Mouse (Mus musculus) hindbrain, embryonic 12.5 days (tissue): Measurements from ENCODE around the gene Fam57a. TPM values are rescaled to one million over a fixed set of nuclear protein-coding genes. Genes with fewer than 3 reads are reported as not detected.

ENCODE experiments used
- ATAC-seq: fragments of 200-750 bp; cut with Nextera tagmentation; 2 replicates; pipeline ENCODE4 v1.8.0; 2017; ENCODE audit warnings: moderate TSS enrichment; ENCODE audit not compliant: low FRiP score
- H3K27ac ChIP-seq: fragments of 300-500 bp; sonication (generic); 2 replicates; pipeline ENCODE4 v1.5.1; 2016; ENCODE audit warnings: mild to moderate bottlenecking
- H3K27me3 ChIP-seq: fragments of 300-500 bp; sonication (generic); 2 replicates; pipeline ENCODE4 v1.6.1; 2016; ENCODE audit warnings: mild to moderate bottlenecking
- H3K36me3 ChIP-seq: fragments of 300-500 bp; sonication (generic); 2 replicates; pipeline ENCODE4 v1.6.1; 2016; ENCODE audit warnings: mild to moderate bottlenecking
- H3K4me1 ChIP-seq: fragments of 300-500 bp; sonication (generic); 2 replicates; pipeline ENCODE4 v1.6.1; 2016
- H3K4me2 ChIP-seq: fragments of 300-500 bp; sonication (generic); replicated peaks from 2 replicates; pipeline ENCODE4 v1.6.1; 2016; ENCODE audit warnings: mild to moderate bottlenecking
- H3K4me3 ChIP-seq: fragments of 300-500 bp; sonication (generic); 2 replicates; pipeline ENCODE4 v1.5.1; 2016; ENCODE audit warnings: mild to moderate bottlenecking
- H3K9ac ChIP-seq: fragments of 300-500 bp; sonication (generic); 2 replicates; pipeline ENCODE4 v1.6.1; 2016; ENCODE audit warnings: mild to moderate bottlenecking, moderate library complexity
- H3K9me3 ChIP-seq: fragments of 300-500 bp; sonication (generic); replicated peaks from 2 replicates; pipeline ENCODE4 v1.6.1; 2016; ENCODE audit warnings: mild to moderate bottlenecking
- WGBS: fragments of 180-500 bp; shearing (Covaris S2); methylation state at CpG from one replicate; pipeline ENCODE4 v1.1.7; 2016; 5-methylcytosine and 5-hydroxymethylcytosine counted together
- polyA plus RNA-seq: library from polyadenylated mRNA; unstranded; fragments of >200 nt; fragmentation: Nextera tagmentation; extraction: Ambion mirVana; gene quantifications from 2 replicates; pipeline ENCODE4 v1.2.1, GENCODE M21; 2016

Fam57a gene
- polyA plus RNA-seq, result 27.6 and 31.2 TPM in 2 replicates

DNA sequence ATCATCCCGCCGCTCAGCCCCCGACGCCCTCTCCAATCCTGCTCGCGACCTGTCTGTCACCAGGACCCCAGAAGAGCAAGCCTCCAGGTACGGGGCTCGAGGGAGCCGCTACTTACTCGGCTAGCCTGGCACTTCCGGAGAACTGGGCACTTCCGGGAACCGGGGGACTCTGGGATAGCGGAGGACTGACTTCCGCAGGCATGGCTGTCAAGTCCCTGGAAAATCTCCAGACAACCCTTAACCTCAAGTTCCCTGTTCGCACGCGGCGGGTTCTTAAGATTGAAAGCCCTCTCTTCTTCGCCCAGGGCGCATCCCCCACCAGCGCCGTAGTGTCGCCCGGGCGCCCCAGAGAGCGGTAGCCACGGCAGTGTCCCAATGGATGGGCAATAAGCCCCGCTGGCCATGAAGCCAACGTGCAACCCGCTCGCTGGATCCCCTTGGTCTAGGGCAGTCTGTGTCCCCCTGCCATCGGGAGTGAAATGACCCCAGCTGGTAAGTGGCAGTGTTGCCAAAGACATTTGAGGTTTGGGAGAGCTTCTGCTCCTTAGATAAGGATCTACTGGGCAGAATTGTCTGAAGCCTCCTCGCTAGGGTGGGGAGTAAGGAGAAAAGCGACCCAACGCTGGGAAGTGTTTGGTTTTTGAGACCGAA is at the start of gene Fam57a, which contains the start of gene Vps53:
TSS of gene Fam57a (plus strand) at position 177 of the 651 bp plus-strand sequence.
TSS of gene Vps53 (minus strand) at position 153 of the 651 bp plus-strand sequence.
- H3K9ac ChIP-seq, result peak within 1 kb of the TSS; percentile 77
- H3K4me2 ChIP-seq, result peak within 1 kb of the TSS; percentile 95
- H3K27ac ChIP-seq, result peak within 1 kb of the TSS; percentile 79
- peaks cover 13% of the 10 kb centered on the region for H3K4me1 ChIP-seq
- peak within 1 kb of the TSS; percentile 87 for H3K4me3 ChIP-seq
- WGBS, result under 1% methylated on average over 37 of the region's 37 CpGs
- no peaks in the 10 kb centered on the region for H3K27me3 ChIP-seq
- peak; percentile 93 for ATAC-seq
- H3K9me3 ChIP-seq, result no peaks in the 10 kb centered on the region
- 0 out of 2 replicates have a peak, but pooled peaks cover 3% of the 10 kb centered on the region for H3K36me3 ChIP-seq

DNA sequence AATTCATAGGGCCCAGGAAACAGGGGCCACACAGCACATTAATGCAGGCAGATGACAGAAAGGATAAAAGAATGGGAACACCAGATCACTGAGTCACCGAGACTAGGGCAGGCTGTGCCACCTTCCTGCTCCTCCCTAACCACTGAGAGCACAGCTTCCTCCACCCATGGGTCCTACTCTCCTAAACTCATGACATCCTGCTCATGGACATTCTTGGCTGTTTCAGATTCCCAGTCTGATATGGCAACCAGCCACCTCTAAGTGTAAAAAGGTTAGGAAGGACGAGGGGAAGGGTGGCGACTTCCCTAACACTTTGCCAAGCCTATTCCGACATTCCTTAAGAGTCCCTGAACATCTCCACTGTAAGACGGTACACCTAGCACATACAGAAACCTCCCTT is 48.6 kb upstream of the Fam57a start:
- Histone ChIP-seq H3K9ac (no peak overlapping the region), H3K36me3 (peaks cover 48% of the 10 kb centered on the region), H3K27me3 (no peaks in the 10 kb centered on the region), H3K9me3 (no peaks in the 10 kb centered on the region), H3K4me2 (no peak overlapping the region), H3K4me3 (no peak overlapping the region), H3K27ac (no peak overlapping the region), H3K4me1 (no peaks in the 10 kb centered on the region)
- no peak for ATAC-seq
- 84% methylated on average over 5 of the region's 5 CpGs for WGBS

DNA sequence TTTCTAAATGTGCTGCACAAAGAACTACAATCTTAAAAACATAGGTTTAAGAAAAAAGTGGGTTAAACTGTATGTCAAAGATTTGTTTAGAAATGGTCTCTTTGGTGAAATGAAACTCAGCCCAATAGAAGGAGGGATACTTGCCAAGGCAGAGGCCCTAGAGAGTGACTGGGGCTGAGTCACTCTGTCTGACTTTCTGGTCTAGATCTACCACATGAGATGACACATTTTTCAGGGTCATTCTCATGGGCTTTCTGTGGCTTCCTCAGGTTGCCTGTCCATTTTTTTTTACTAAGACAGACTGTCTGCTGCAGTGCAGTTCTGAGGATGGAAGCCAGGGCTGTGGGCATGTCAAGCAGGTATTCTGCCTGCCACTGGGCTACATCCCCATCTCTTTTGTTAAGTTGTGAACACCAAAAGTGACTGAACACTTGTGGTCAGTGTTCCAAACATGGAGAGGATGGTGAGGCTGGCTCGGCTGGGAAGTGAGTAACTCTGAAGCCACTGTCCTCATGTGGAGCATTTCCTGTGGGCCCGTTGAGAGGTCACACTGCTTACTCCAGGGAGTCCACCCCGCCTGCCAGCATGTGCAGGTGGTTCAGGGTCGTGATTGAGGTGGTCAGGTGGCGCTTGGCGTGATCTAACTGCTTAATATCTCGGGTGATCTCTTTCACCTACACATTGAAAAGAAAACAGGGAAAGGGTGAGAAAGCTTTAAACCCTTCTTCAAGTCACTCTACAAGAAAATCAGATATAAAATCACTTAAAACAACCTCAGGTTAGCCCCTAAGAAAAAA is 43.6 kb upstream of the Fam57a start:
- H3K4me1 ChIP-seq, result no peaks in the 10 kb centered on the region
- no peaks in the 10 kb centered on the region for H3K27me3 ChIP-seq
- no peak overlapping the region for H3K9ac ChIP-seq
- H3K9me3 ChIP-seq, result no peaks in the 10 kb centered on the region
- no peak overlapping the region for H3K27ac ChIP-seq
- no peak for ATAC-seq
- H3K4me2 ChIP-seq, result no peak overlapping the region
- WGBS, result 85% methylated on average over 7 of the region's 7 CpGs
- H3K4me3 ChIP-seq, result no peak overlapping the region
- H3K36me3 ChIP-seq, result peaks cover 55% of the 10 kb centered on the region

DNA sequence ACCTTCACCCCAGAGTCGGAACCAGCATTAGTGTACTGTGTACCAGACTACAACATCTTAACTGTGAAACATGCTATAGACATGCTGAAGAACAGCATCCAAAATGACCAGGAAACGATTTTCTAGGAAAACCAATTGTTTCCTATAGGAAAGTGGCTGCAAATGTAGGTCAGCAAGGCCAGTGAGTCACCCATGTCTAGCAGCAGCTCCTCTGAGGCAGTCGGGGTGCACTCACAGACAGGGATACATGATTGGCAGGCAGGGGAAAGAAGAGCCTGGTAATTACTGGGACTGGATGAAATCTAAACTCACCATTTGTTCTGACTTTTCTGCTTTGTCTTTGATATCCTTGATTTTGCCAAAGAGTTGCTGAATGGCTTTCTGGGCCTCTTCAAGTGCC is 41.5 kb upstream of the Fam57a start:
- WGBS, result 86% methylated on average over 3 of the region's 3 CpGs
- Histone ChIP-seq H3K27me3 (no peaks in the 10 kb centered on the region), H3K27ac (no peak overlapping the region), H3K9me3 (no peaks in the 10 kb centered on the region), H3K36me3 (peaks cover 46% of the 10 kb centered on the region), H3K9ac (no peak overlapping the region), H3K4me3 (no peak overlapping the region), H3K4me1 (no peaks in the 10 kb centered on the region), H3K4me2 (no peak overlapping the region)
- no peak for ATAC-seq

DNA sequence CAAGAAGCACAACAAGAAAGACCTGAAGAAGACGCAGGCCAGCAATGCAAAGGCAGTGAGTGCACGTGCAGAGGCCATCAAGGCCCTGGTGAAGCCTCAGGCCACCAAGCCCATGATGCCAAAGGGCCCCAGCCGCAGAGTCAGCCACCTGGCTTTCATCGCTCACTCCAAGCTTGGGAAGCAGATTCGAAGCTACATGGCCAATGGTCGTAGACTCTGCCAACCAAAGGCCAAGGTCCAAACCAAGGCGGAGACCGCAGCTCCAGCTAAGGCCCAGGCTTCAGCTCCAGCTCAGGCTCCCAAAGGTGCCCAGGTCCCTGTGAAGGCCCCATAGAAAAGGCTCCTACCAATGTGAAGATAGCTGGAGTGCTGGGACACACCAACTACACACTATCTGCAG is 35.1 kb upstream of the Fam57a start:
- peaks cover 10% of the 10 kb centered on the region for H3K4me1 ChIP-seq
- H3K27me3 ChIP-seq, result no peaks in the 10 kb centered on the region
- H3K4me2 ChIP-seq, result no peak overlapping the region
- ATAC-seq, result no peak
- H3K36me3 ChIP-seq, result no peaks in the 10 kb centered on the region
- no peak overlapping the region for H3K9ac ChIP-seq
- H3K27ac ChIP-seq, result no peak overlapping the region
- H3K4me3 ChIP-seq, result no peak overlapping the region
- 94% methylated on average over 8 of the region's 8 CpGs for WGBS
- no peaks in the 10 kb centered on the region for H3K9me3 ChIP-seq

DNA sequence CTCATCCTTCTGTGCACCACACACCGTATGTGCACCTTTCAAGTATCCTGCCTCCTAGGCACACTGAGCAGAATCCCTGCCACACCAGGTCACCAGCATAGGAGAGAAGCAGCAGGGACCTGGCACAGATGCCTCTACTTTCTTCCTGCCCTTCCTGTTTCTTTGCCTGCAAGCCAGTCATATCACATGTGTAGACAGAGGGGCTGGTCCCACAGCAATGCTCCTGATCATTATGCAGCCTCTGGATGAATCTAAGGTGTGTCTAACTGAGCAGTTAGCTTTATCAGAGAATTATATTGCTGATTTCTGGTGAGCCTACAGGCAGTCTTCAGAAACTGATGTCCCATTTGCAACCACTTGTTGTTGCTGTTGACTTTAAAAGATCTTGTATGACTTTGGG is 34.3 kb upstream of the Fam57a start:
- H3K4me1 ChIP-seq, result peaks cover 11% of the 10 kb centered on the region
- no peak overlapping the region for H3K9ac ChIP-seq
- WGBS, result 100% methylated on average over 1 of the region's 1 CpGs
- no peak overlapping the region for H3K4me3 ChIP-seq
- 0 out of 2 replicates have a peak, but pooled peaks cover 2% of the 10 kb centered on the region for H3K36me3 ChIP-seq
- no peak for ATAC-seq
- no peaks in the 10 kb centered on the region for H3K9me3 ChIP-seq
- no peak overlapping the region for H3K4me2 ChIP-seq
- H3K27ac ChIP-seq, result no peak overlapping the region
- H3K27me3 ChIP-seq, result no peaks in the 10 kb centered on the region

DNA sequence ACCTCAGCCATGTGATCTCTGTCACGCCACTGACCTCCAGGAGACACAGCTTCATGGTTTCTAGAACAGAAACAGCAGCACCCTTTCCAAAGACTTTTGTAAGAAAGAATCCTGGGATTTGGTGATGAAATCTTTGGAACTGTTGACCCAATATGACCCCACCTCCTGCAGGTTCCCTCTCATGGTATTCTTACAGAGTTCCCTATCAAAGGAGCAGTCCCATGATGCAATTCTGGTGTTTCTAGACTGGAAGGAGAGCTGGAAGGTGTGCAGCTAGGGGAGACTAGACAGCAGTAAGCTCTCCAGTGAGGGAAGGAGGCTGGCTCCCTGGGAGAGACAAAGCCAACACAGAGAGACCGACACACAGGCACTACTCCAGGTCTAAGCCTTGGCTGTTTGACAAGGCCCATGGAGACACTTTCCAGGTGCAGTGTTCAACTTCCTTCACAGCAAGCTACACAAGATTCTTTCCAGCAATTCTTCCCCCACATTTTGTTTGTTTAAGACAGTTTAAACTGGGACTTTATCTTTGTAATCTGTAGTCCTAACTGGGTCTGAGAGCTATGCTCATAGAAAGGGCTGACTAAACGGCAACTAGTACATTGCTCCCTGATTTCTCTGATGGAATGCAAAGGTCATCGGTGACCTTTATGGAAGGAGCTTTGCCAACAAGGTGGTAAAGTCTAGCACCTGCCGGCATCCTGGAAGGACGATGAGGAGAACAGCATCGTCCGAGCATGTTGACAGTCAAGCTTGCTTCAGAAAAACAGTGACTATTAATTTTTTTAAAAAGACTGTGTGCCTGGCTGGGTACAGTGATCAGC is 33.1 kb upstream of the Fam57a start:
- H3K4me1 ChIP-seq, result peaks cover 11% of the 10 kb centered on the region
- H3K4me2 ChIP-seq, result no peak overlapping the region
- no peak overlapping the region for H3K4me3 ChIP-seq
- H3K27ac ChIP-seq, result no peak overlapping the region
- no peaks in the 10 kb centered on the region for H3K27me3 ChIP-seq
- no peak for ATAC-seq
- WGBS, result 92% methylated on average over 8 of the region's 8 CpGs
- H3K9me3 ChIP-seq, result no peaks in the 10 kb centered on the region
- no peak overlapping the region for H3K9ac ChIP-seq
- 0 out of 2 replicates have a peak, but pooled peaks cover 3% of the 10 kb centered on the region for H3K36me3 ChIP-seq

DNA sequence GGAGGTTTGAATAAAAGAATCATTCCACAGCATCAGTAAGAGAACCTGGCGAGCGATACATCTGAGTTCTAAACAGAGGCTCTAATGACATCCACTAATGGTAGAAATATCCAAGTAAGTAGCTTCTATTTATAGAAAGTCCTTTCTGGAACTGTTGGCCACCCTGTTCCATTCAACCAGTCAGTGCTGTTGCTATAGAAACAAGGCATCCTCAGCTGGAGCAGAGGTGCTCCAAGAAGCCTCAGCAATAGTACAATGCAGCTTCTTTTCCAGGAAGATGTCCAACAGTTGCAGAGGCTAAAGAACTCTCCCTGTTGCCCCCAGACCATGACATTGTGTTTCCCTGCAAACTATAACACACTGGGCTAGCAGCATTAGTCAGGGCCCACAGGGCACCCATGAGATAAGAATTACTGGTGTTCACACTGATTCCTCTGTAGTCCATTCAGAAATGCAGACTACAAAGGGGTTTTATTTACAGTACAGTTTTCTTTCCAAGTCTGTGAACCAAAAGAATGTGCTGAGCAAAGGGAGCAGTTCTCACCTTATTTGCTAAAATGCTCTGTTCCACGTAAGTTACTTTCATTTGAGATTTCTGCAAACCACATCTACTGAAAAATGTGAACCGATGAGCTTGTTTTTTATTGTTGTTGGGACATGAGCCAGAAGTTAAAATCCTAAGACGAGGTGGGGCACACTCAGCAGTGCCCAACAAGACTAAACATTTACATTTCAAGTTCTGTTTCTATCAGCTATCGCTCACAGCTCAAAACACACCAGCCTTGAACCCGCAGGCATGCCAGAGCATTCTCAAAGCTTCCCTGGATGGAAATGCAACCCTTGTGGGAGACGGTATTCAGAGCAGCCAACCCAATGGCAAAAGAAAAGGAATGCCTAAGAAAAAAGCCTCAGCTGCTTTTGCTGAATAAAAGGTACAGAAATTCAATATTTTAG is 31.1 kb upstream of the Fam57a start:
- WGBS, result 78% methylated on average over 8 of the region's 8 CpGs
- Histone ChIP-seq H3K27me3 (no peaks in the 10 kb centered on the region), H3K36me3 (0 out of 2 replicates have a peak, but pooled peaks cover 3% of the 10 kb centered on the region), H3K9ac (no peak overlapping the region), H3K4me1 (peaks cover 11% of the 10 kb centered on the region), H3K4me2 (no peak overlapping the region), H3K27ac (peak overlapping the region; percentile 36; the same call in 1 of the 2 replicates), H3K4me3 (no peak overlapping the region), H3K9me3 (no peaks in the 10 kb centered on the region)
- ATAC-seq, result no peak

DNA sequence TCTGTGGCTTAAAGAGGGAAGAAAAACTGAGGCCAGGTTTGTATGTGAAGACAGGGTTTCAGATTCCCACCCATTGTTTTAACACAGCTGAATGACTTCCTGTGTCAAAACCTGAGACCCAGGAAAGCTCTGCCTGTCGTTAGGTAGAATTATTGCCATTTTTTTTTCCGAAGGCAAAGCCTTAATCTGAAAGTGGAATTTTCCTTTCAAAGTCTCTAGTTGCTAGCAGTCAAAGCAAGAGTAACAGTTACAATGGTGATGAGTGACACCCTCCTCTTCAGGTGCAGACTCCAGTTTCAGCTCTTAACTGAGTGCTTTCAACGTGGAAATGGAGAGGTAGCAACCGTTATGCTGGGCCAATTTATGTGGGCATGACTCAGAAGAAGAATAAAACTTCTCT is 28.5 kb upstream of the Fam57a start:
- peaks cover 11% of the 10 kb centered on the region for H3K4me1 ChIP-seq

DNA sequence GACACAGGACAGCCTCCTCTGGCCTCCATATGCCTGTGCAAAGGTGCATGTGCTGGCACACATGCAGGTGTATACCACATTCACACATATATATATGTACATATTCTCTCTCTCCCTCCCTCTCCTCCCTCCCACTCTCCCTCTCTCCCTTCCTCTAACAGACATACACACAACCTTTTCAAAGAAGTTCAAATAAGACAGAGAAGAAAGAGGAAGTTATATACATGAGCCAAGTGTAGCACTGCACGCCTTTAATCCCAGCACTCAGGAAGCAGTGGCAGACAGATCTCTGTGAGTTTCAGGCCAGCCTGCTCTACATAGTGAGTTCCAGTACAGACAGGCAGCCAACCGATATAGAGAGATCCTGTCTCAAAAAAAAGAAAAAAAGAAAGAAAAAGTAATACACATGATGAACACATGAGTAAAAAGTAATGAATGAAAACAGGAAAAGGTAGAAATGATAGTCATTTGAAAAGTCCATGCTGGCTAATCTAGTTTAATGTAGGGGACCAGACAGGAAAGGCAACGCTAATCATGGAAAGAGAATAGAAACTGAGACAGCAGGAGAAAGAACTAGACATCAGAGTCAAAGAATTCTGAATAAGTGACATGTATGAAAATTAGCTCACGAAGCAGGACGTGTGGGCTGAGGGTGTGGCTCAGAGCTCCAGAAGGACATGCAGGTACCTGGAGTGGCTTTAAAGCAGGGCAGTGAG is 26.1 kb upstream of the Fam57a start:
- H3K36me3 ChIP-seq, result peaks cover 38% of the 10 kb centered on the region
- no peak overlapping the region for H3K27ac ChIP-seq
- no peak overlapping the region for H3K4me3 ChIP-seq
- H3K27me3 ChIP-seq, result no peaks in the 10 kb centered on the region
- no peak overlapping the region for H3K4me2 ChIP-seq
- H3K4me1 ChIP-seq, result peaks cover 6% of the 10 kb centered on the region; the same call in 1 of the 2 replicates
- no peaks in the 10 kb centered on the region for H3K9me3 ChIP-seq
- no peak for ATAC-seq
- no peak overlapping the region for H3K9ac ChIP-seq
- WGBS, result 90% methylated on average over 5 of the region's 5 CpGs

More for the DNA sequence above, 28.5 kb upstream of the Fam57a start:
- H3K4me2 ChIP-seq, result no peak overlapping the region
- no peaks in the 10 kb centered on the region for H3K27me3 ChIP-seq
- H3K9ac ChIP-seq, result no peak overlapping the region
- WGBS, result 66% methylated on average over 4 of the region's 4 CpGs
- H3K9me3 ChIP-seq, result no peaks in the 10 kb centered on the region
- no peak overlapping the region; the same call in 1 of the 2 replicates for H3K27ac ChIP-seq
- no peak overlapping the region for H3K4me3 ChIP-seq
- peaks cover 24% of the 10 kb centered on the region for H3K36me3 ChIP-seq
- no peak for ATAC-seq

DNA sequence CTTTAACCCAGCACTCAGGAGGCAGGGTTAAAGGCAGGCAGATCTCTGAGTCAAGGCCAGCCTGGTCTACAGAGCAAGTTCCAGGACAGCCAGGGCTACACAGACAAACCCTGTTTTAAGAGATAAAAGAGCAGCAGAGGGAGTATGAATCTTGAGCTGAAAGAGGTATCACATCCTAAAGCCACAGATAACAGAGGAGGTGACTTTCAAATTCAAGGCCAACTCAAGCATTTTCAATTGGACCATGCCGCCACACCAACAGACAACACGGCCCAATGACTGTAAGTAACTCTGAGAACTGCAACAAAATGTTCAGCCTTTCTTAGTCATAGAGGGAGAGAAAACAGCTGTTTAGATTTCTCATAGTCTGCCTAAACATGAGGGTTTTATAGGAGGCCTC is 25.3 kb upstream of the Fam57a start:
- Histone ChIP-seq H3K4me1 (0 out of 2 replicates have a peak, but pooled peaks cover 2% of the 10 kb centered on the region), H3K9me3 (no peaks in the 10 kb centered on the region), H3K4me3 (no peak overlapping the region), H3K27ac (no peak overlapping the region), H3K4me2 (no peak overlapping the region), H3K36me3 (peaks cover 44% of the 10 kb centered on the region), H3K27me3 (no peaks in the 10 kb centered on the region), H3K9ac (no peak overlapping the region)
- no peak for ATAC-seq
- WGBS, result 96% methylated on average over 2 of the region's 2 CpGs
